Mouse (Mus musculus): Measurements from ENCODE around the gene D13Ertd608e. TPM values are rescaled to one million over a fixed set of nuclear protein-coding genes. Genes with fewer than 3 reads are reported as not detected.
A peak's percentile ranks its signal among the peaks of the same experiment; 100 is the strongest.
"Not testable (repeated sequence)": the region's sequence is repeated elsewhere in the genome, so short reads cannot be mapped to it uniquely, and the experiment has no call there.

The D13Ertd608e gene
- total RNA-seq (2021) = not detected

DNA sequence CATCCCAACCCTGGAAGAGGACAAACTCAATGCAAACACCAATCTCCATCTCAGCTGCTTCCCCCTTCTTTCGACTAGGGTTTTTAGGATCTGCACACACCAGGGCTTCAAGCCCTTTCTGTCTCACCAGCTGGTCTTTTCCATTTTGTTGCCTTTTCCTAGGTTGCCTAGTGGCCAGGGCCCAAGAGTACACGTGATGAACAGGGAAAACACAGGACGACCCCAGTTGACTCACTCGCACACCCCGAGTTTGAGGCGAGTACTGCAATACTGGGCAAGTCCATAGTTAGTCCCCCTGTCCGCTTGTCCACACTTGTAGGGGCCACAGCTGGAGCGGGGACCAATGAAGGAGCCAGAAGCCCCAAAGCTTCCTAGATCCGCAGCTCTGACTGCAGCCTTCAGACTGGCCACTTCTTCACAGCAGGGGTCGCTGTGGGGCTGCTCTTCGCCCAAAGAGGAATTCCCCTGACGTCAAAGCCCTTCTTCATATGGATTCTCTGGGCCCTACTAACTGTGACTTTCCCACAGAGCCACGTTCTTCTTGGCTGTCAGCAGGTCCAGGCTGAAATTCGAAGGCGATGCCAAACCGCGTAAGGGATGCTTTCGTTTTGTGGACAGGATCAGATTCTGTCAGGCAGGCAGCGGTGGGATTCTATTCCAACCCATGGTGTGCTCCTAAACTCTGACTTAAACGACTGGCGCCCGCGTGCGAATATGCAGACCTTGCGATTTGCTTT is at the start of gene D13Ertd608e:
D13Ertd608e (plus strand) TSS at position 687 of the 737 bp plus-strand sequence.
- DNase-seq = peak; percentile 15 to 24

DNA sequence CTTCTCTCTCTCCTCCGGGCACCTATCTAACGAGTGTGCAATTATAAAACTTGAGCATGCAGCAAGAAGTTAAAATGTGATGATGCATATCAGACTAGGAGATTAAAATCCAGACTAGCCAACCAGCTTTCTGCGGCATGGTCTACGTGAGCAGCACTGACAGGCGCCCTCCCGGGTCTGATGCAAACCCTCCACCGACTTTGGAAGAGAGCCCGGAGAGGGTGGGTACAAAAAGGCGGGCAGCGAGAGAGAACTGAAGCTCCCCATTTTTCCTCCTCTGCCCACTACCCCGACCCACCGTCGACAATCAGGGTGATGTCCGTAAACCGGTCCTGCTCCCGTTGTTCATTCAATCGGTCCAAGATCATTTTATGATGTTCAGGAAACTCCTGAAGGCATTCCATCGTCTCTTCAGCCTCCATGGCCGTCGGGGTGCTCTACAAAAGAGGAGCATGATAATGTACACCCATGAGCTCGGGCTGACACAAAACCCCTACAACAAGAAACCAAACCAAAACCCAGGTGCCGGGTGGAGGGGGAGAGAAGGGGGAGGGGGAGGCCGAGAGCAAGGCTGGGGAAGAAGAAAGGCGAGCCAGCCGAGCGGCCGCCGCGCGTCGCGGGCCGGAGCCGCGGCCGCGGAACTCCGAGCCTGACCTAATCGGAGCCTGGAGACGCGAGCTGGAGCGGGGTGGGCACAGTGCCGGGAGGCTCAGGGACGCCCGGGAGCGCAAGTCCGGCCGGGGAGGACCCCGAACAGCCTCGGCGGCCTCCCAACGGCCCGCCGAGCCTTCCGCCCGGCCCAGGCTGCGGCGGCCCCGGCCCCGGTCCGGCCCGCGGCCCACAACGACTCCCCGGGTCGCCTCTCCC is 45.7 kb upstream of the D13Ertd608e start:
- peak; percentile 66 to 73 for DNase-seq

DNA sequence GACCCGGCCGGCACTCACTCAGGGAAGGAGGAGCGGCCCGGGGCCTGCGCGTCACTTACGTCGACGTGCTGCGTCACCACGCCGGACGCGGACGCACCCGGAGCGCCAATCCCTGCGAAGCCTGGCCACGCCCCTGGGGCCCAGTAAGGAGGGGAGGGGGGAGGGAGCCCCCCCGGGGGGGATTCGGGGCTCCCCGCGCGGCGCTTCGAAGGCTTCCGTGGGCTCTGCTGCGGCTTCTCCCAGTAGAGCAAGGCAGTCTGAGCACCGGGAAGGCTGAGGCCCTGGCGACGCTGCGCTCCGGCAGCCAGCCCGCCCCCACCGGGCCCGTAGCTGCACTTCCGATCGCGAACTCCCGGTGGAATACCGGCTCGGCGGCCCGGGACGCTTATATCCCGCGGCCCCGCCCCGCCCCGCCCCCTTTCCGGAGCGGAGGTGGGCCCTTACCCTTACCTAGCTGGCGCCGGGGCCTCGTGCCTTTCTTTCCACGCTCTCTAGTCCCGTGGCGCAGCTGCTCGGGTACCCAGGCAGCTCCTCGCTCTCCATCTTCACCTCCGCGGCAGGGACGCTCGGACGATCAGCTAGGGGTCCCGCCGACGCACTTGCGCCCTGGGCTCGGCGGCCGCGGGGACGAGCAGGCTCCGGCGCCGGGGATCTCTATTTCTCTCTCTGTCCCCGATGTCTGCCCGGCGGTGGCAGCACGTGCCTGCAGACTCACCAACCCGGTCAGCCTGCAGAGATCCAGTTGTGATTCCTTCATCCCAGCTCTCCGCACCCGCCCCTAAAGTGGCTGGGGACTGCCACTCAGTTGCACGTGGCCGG is 44.8 kb upstream of the D13Ertd608e start, which contains the start of gene Zfp131:
Zfp131 (minus strand) TSS at position 129 of the 819 bp plus-strand sequence.
- DNase-seq = peak; percentile 92

DNA sequence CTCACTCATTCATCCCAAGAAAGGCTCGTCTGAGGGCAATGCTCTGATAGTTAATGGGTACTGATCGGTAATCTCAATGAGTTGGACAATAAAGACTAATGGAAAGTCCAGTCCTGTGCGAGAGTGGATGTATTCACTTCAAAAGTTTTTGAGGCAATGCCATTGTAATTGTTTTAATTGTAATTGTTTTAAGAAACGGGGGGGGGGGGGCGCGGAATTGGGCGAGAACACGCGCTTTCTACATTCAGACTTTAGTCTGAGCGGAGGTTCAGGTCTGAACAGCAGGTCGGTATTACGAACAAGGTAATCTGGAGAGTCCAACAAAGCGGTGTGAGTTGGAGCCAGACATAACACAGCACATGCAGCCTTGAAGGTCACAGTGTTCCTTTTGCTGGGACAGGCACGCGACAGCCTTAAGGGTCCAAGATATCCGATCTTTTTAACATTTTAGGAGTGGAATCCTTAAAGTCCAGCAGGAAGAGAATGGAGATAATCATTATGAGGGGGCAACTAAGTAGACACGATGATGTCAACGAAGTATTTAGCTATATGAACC is 44.1 kb upstream of the D13Ertd608e start:
- no peak for DNase-seq

DNA sequence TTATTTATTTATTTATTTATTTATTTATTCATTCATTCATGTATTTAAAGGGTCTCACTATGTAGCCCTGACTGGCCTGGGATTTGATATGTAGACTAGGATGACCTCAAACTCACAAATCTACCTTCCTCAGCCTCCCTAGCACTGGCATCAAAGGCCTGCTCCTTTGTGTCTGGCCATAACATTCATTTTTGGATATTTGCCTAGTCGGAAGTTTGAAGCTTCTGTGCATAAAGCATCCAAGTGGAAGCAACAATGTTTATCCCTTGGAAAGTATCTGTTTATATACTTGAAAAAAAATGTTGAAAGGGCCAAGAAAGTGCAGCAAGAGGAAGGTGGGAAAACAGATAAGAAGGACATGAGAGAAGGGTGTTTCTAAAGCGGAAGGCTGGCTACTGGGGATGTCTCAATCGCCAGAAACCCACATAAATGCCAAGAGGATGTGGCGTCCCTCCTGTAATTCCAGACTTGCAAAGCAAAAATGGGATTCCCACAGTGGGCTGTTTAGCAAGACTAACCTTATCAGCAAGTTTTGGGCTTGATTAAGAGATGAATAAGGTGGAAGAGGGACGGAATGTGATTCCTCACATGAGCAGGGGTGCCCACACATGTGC is 42.9 kb upstream of the D13Ertd608e start:
- DNase-seq = no peak

DNA sequence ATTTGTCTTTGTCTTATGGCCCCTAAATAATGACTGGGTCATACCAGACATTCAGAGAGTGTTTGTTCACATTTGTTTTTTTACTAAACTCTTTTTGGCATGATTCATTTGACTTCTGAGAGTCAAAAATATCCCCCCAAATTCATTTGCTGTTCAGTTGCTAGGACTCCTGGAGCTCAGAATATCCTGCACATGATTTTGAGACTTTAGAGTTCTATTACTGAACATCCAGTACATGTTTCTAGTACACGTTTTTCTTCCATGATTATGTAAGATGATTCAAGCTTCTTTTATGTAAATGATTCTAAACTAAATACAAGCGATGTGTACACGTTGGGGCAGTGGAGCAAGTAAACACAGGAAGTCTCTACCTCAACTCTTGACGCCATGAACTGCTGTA is 38.1 kb upstream of the D13Ertd608e start:
- no peak for DNase-seq

DNA sequence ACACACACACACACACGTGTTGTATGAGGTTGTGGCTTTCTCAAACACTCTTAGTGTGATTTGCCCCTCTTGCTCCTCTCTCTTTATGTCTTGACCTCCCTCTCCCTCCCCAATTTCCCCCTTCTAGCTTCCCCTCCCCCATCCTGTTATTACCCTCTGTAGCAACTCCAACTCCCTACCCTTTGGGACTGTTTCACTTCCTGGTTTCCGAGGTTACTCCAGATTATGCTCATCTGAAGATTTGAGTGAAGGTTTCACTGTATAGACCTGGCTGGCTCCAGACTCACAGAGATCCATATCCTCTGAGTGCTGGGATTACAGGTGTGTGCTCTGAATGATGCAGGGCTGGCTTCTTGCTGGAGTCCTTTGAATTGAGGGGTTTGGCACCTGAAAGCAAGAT is 26.9 kb upstream of the D13Ertd608e start:
- DNase-seq = no peak

DNA sequence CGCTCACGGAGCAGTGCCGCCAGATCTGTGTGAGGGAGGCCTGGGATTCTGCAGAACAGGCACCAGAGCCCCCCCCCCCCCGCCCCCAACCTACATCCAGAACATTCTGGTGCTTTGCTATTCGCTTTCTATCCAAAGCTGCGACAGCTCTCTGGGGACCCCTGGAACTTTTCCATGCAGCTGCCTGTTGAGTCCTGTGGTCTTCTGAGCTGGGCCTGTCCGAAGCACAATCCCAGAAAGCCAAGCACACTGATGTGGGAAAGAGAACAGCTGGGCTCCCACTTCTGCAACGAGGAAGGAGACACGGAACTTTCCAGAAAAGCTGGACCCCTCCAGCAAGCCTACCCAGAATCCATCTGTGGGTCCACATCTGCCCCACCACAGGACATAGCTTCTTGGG is 25.8 kb upstream of the D13Ertd608e start:
- DNase-seq = no peak

DNA sequence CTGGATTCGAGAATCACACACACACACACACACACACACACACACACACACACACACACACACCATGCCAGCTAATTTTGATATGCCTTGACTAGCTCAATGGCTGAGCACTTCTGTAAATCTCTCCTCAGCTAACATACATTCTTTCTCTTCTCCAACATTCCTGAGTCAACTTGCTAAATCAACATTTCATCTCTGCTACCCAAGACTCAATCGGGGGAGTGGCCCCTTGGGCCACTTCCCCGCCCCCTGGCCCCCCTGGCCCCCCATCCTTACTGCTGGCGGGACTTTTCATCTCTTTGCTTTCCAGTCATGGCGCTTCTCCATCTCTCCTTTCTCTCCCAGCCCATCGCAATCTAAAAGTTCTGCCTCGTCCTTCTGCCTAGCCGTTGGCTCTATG is 19.0 kb upstream of the D13Ertd608e start:
- no peak for DNase-seq

DNA sequence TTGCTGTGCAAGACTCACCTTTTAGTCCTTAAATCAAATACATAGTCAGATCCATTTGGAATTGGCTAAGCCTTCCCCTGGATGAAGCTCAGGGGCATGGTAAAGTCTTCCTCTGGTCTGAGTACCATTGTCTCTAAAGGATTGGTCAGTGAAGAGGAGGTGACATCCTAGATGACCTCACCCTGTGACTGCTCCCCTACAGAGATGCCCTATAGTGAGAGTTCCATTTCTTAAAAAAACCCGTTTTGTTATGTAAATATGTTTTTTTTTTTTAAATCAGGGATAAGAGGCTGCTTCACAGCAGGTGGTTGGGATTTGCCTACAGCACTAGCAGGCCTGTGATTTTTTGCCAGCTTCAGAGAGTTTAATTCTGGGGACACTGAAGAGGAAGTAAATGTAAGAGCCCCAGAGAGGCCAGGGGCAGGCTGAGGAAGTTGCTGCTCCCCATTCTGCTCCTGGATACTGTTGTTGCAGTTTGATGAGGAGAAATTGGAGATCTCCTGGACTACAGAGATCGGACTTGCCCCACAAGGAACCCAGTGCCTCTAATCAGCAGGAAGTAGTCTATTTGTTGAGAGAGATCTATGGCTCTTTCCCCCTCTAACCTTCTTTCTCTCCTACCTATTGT is 18.1 kb upstream of the D13Ertd608e start:
- DNase-seq = no peak

DNA sequence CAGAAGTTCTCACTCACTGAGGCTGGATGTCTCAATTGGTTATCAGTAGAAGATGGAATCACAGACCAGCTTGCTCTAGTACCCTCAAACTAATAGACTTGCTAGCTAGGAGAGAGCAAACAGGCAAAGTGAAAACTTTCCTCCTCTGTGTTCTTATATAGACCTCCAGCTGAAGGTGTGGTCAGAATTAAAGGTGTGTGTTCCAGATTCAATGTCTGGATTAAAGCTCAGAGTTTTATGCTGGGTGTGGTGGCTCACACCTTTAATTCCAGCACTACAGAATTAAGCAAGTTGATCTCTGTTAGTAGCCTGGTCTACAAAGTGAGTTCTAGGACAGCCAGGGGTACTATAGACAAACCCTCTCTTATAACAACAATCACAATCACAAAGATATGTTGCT is 5.7 kb upstream of the D13Ertd608e start, which contains the start of gene AF067063:
AF067063 (minus strand) TSS at position 101 of the 400 bp plus-strand sequence.
- not testable (repeated sequence) for DNase-seq

DNA sequence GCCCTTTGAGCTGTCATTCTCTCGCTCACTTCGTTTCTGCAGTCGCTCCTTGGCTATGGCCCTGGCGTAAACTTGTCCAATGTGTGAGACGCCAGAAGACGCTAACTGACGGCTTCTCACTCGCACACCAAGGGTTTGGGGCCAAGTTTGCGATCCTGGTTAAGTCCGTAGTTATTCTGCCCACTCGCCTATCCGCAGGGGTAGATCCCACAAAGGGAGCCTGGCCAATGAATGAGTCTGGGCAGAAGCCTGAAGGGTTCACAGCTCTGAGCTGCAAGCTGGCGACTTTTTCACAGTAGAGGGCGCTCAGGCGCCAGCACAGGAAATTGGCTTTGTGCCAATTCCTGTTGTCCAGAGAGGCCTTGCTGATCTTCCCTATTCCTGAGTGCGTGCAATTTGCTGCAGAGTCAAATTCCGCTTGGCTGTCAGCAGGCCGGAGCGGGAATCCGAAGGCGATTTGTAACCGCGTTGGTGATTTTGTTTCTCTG is 562 bp downstream of the D13Ertd608e start:
- peak; percentile 10 to 15 for DNase-seq

DNA sequence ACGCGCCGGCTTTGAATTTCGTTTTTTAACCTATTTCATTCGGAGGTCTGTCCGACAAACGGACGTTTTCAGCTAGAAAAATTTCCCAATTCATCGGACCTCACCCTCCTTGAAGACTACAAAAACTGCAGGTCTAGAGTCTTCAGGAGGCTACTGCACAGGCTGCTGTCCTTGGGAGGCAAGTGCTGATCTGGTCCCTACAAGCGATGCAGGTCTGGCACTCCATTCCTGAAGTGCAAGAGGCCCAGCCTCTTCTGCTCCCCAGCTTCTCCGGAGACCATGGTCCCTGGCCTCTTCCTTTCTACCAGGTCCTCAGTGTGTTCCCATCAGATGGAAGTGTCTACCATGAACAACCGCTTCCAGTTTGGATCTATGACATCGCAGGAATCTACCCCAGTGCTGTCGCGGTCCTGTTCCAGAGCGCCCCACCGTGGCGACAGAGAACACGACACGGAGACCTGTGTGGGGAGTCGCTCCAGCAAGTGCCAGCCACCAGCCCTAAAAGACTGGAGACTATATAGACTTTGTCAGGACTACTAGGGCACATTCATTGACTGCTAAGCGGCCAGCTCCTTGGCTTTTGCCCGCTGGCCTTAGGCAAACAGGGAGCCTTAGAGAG is 2.0 kb downstream of the D13Ertd608e start:
- DNase-seq = peak; percentile 20 to 26

DNA sequence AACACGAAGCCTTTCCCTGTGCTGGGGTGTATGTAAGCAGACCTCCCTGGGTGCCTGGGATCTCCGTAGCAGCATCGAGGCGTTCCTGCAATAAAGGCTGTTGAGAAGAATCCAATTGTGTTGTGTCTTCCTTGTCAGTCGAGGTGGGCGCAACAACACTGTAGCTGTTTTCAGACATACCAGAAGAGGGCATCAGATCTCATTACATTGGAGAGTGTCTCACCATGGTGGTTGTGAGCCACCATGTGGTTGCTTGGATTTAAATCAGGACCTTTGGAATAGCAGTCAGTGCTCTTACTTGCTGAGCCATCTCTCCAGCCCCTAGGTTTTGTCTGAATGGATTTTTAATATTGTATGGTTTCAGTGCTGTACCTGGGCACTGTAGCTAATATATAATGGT is 4.2 kb downstream of the D13Ertd608e start:
- DNase-seq = not testable (repeated sequence)

DNA sequence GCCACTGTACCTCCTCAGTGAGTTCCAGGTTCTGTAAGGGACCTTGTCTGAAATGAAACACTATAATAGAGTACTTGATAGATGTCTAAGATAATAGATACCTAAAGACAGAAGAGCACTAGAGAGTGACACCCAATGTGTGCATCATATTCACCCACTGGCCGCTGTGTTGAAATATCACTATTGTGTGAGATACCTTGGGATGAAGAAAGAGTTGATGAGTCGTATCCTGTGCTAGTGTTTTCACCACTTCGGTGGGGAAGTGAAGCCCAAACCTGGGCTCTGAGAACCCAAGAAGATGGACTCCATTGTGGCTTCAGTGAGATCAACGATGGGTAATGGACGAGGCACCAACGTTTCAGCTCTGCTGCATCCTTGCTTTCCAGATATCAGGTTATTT is 26.6 kb downstream of the D13Ertd608e start:
- DNase-seq = not testable (repeated sequence)

DNA sequence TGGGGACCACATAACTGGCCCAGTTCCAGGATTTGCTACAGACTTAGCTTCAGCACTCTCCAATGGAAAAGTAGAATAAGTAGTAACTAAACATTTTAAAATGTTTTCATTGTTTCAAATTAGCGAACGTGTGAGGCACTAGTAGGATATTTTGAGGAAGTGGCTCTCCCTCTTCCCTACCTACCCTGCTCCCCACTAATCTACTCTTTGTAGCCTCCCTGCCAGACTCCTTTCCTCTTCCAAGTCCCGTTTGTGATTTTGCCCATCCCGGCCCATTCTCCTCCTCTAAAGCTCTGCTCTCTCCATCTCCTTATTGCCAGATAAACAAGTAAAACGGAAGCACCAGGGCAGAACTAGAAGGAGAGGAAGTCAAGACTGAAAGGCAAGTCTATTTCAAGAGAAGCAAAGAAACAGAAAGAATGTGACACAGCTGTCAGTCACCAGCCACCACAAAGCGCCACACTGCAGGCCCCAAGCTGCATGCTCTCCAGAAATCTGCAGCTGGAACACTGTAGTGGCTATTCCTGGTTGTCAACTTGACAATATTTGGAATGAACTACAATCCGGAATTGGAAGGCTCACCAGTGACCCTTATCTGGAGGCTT is 28.7 kb downstream of the D13Ertd608e start:
- not testable (repeated sequence) for DNase-seq

DNA sequence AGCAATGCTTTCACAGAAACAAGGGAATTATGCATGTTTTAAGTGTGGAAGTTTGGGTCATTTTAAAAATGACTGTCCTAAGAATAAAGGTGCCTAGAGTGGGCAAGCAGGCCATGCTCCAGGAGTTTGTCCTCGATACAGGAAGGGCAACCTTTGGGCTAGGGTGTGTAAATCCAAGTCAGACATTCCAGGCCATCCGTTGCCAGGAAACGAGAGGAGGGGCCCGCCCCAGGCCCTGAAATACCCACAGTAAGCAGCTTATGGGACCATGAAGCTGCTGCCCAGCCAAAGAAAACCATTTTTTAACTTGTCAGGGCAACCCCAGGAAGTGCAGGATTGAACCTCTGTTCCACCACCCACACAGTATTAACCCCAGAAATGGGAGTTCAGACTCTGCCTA is 51.1 kb downstream of the D13Ertd608e start:
- DNase-seq = not testable (repeated sequence)

DNA sequence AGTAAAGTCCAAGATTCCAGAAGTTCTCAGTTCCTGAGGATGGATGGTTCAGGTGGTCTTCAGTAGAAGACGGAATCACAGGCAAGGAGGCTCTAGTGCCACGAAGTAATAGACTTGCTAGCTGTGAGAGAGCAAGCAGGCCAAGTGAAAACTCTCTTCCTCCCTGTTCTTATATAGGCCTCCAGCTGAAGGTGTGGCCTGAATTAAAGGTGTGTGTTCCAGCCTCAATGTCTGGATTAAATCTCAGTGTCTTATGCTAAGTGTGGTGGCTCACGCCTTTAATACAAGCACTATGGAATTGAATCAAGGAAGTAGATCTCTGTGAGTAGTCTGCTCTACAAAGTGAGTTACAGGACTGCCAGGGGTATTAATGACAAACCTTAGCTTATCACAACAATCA is 58.9 kb downstream of the D13Ertd608e start, which contains the start of gene Tcstv1:
Tcstv1 (minus strand) TSS at position 101 of the 400 bp plus-strand sequence.
- DNase-seq = not testable (repeated sequence)

Measured in layer of hippocampus, postnatal 36 days (tissue).